Mouse (Mus musculus) megakaryocyte, embryonic 14.5 days (primary cell): ENCODE results near the gene Ndufs2.

ENCODE experiments used
- FLI1 ChIP-seq: IDR thresholded peaks from 2 replicates; pipeline ENCODE4 v1.6.1; 2012; ENCODE audit warnings: low read length, inconsistent platforms, mixed read lengths
- GATA1 ChIP-seq: IDR thresholded peaks from 3 replicates; pipeline ENCODE4 v1.6.1; 2012; ENCODE audit warnings: mixed read lengths, low read length, inconsistent platforms, borderline replicate concordance

GRCm38 (mm10) chr1:171256937-171257548 lies 5.9 kb upstream of the Ndufs2 start:
- TF ChIP-seq GATA1 (no peak), FLI1 (no peak)
